Mouse (Mus musculus) liver, adult 2 months (tissue): ENCODE measurements around the gene Aqp1.

Source experiments
- CTCF ChIP-seq: fragments of 200-500 bp; IDR thresholded peaks from 2 replicates; pipeline ENCODE4 v1.5.1; 2011; ENCODE audit warnings: low read depth, low read length, control low read depth
- POLR2A ChIP-seq: fragments of 200-500 bp; IDR thresholded peaks from 2 replicates; pipeline ENCODE4 v1.6.1; 2011; ENCODE audit warnings: low read length, control low read depth; ENCODE audit not compliant: insufficient read depth; ENCODE audit errors: extremely low read depth

GRCm38 (mm10) chr6:55355575-55355974 lies 19.3 kb downstream of the Aqp1 start:
- no peak for TF ChIP-seq CTCF
- no peak for TF ChIP-seq POLR2A
